Mouse (Mus musculus) intestine, postnatal 0 days (tissue): Measurements from ENCODE around the gene Gsta2. TPM values are rescaled to one million over a fixed set of nuclear protein-coding genes. Genes with fewer than 3 reads are reported as not detected.
"Not testable (repeated sequence)": the region's sequence is repeated elsewhere in the genome, so short reads cannot be mapped to it uniquely, and the experiment has no call there.

ENCODE experiments used
- ATAC-seq: fragments of 200-750 bp; cut with Nextera tagmentation; 2 replicates; pipeline ENCODE4 v1.8.0; 2017; ENCODE audit warnings: mild to moderate bottlenecking, moderate TSS enrichment, moderate library complexity
- H3K27ac ChIP-seq: fragments of 300-500 bp; sonication (generic); 2 replicates; pipeline ENCODE4 v1.5.1; 2014; ENCODE audit warnings: mild to moderate bottlenecking, low read depth, low read length, moderate library complexity
- H3K27me3 ChIP-seq: fragments of 300-500 bp; sonication (generic); replicated peaks from 2 replicates; pipeline ENCODE4 v1.6.1; 2014; ENCODE audit warnings: low read length, mixed read lengths; ENCODE audit not compliant: control insufficient read depth, insufficient read depth
- H3K36me3 ChIP-seq: fragments of 300-500 bp; sonication (generic); 2 replicates; pipeline ENCODE4 v1.6.1; 2014; ENCODE audit warnings: mild to moderate bottlenecking, moderate library complexity; ENCODE audit not compliant: control insufficient read depth, insufficient read depth
- H3K4me1 ChIP-seq: fragments of 300-500 bp; sonication (generic); replicated peaks from 2 replicates; pipeline ENCODE4 v1.6.1; 2014; ENCODE audit warnings: antibody characterized with exemption, low read length, mixed read lengths; ENCODE audit not compliant: control insufficient read depth, insufficient read depth
- H3K4me2 ChIP-seq: fragments of 300-500 bp; sonication (generic); replicated peaks from 2 replicates; pipeline ENCODE4 v1.6.1; 2014; ENCODE audit warnings: low read depth, mild to moderate bottlenecking, moderate library complexity
- H3K4me3 ChIP-seq: fragments of 300-500 bp; sonication (generic); 2 replicates; pipeline ENCODE4 v1.5.1; 2014; ENCODE audit warnings: low read depth, low read length
- H3K9ac ChIP-seq: fragments of 300-500 bp; sonication (generic); 2 replicates; pipeline ENCODE4 v1.6.1; 2014; ENCODE audit warnings: mild to moderate bottlenecking, low read depth, low read length
- H3K9me3 ChIP-seq: fragments of 300-500 bp; sonication (generic); 2 replicates; pipeline ENCODE4 v1.6.1; 2016; ENCODE audit warnings: mixed run types; ENCODE audit not compliant: control insufficient read depth
- CTCF ChIP-seq: sonication (generic); IDR thresholded peaks from 2 replicates; pipeline ENCODE4 v1.5.1; 2016; ENCODE audit warnings: low read depth, mild to moderate bottlenecking, control low read depth, antibody characterized with exemption, moderate library complexity
- whole genome bisulfite sequencing: fragments of 180-500 bp; shearing (Covaris S2); extraction: QIAGEN DNeasy Blood & Tissue Kit; methylation state at CpG from one replicate; pipeline ENCODE4 v1.1.7; 2014; 5-methylcytosine and 5-hydroxymethylcytosine counted together
- polyA plus RNA-seq: library from polyadenylated mRNA; unstranded; fragments of >200 nt; fragmentation: Nextera tagmentation; extraction: Ambion mirVana; gene quantifications from 2 replicates; pipeline ENCODE4 v1.2.1, GENCODE M21; 2015

Gene Gsta2
- polyA plus RNA-seq, 1 experiment from 2014 or later: 94.5 TPM

GRCm38 (mm10) chr9:78319499-78319898, 36.1 kb downstream of the Gsta2 start:
- TF ChIP-seq CTCF: peak; percentile 80
- H3K4me2 ChIP-seq: no peak overlapping the region
- H3K9ac ChIP-seq: no peak overlapping the region
- no peaks in the 10 kb centered on the region for H3K36me3 ChIP-seq
- WGBS: 33% methylated on average over 1 of the region's 1 CpGs
- no peaks in the 10 kb centered on the region for H3K9me3 ChIP-seq
- H3K27ac ChIP-seq: no peak overlapping the region
- H3K27me3 ChIP-seq: no peaks in the 10 kb centered on the region
- H3K4me3 ChIP-seq: no peak overlapping the region
- ATAC-seq: no peak
- no peaks in the 10 kb centered on the region for H3K4me1 ChIP-seq

DNA sequence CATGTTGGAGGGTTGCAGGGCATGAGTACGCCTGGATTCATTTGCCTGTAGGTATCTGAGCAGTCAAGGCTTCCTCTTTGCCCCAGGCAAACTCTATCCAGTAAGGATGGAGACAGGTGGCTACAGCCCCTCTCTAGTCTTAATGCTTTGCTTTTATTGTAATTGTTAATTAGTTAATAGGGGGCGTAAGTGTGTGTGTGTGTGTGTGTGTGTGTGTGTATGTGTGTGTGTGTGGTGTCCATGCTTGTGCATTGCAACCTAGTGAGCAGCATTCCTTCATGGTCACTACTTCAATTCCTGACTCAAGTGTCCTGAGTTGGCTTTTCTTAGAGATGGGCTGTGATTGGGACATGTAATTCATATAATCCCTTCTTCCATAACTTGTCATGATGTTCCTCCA, 40.9 kb downstream of the Gsta2 start, which contains the start of gene Omt2a:
Gene Omt2a, minus strand, starts transcription at position 101 of the 400 bp plus-strand sequence.
- Histone ChIP-seq H3K4me1 (no peaks in the 10 kb centered on the region), H3K27ac (no peak within 1 kb of the TSS), H3K4me2 (no peak within 1 kb of the TSS), H3K9ac (no peak within 1 kb of the TSS), H3K9me3 (no peaks in the 10 kb centered on the region), H3K27me3 (no peaks in the 10 kb centered on the region), H3K4me3 (no peak within 1 kb of the TSS), H3K36me3 (no peaks in the 10 kb centered on the region)
- no peak for TF ChIP-seq CTCF
- ATAC-seq: no peak
- WGBS: 83% methylated on average over 2 of the region's 2 CpGs

DNA sequence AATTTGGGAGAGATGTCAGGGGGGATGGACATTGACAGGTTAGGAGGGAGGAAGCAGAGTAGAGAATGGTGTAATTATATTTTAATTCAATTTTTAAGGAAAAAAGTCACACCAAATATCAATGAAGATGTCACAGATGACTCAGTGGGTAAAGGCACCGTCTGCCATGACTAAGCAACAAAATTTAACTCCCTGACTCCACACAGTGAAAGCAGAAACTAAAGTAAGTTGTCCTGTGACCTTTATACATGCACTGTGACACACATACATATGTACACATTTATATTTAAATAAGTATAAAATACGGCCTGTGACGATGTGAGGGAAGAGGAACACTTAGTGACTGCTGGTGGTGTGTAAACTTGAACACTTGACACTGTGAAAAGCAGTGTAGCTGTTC, 47.5 kb downstream of the Gsta2 start:
- H3K27me3 ChIP-seq, H3K4me2 ChIP-seq, ATAC-seq, H3K27ac ChIP-seq, H3K4me1 ChIP-seq, H3K4me3 ChIP-seq, H3K9ac ChIP-seq, H3K36me3 ChIP-seq, H3K9me3 ChIP-seq: not testable (repeated sequence)
- 60% methylated on average over 3 of the region's 3 CpGs for WGBS

DNA sequence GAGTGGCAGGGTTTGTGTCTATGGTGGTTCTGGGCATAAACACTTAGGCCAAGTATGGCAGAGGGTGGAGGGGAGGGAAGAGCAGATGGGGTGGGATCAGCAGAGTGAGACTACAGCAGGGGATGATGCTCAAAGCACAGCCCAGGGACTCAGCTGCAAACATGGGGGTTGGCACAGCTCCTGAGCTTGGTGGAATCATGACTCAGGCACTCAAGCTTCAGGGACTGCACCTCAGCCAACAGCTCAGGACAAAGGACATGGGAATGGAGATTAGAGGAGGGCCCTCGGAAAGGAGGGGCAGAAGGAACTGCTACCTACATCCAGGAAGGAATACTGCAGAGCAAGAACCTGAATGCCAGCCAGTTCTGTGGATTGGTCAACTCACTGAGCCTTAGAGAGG, 56.4 kb downstream of the Gsta2 start:
- not testable (repeated sequence) for H3K36me3 ChIP-seq, H3K27ac ChIP-seq, H3K9ac ChIP-seq, H3K4me3 ChIP-seq, H3K4me1 ChIP-seq, H3K4me2 ChIP-seq, H3K9me3 ChIP-seq, H3K27me3 ChIP-seq
- ATAC-seq: peak; percentile 74
- 20% methylated on average over 1 of the region's 1 CpGs for WGBS

GRCm38 (mm10) chr9:78298232-78298631, 57.4 kb downstream of the Gsta2 start:
- H3K4me2 ChIP-seq: no peak overlapping the region
- no peak overlapping the region for H3K27ac ChIP-seq
- no peaks in the 10 kb centered on the region for H3K36me3 ChIP-seq
- ATAC-seq: no peak
- TF ChIP-seq CTCF: no peak
- H3K4me3 ChIP-seq: no peak overlapping the region
- no peaks in the 10 kb centered on the region for H3K27me3 ChIP-seq
- H3K4me1 ChIP-seq: no peaks in the 10 kb centered on the region
- H3K9ac ChIP-seq: no peak overlapping the region
- no peaks in the 10 kb centered on the region for H3K9me3 ChIP-seq
- 70% methylated on average over 1 of the region's 1 CpGs for whole genome bisulfite sequencing

DNA sequence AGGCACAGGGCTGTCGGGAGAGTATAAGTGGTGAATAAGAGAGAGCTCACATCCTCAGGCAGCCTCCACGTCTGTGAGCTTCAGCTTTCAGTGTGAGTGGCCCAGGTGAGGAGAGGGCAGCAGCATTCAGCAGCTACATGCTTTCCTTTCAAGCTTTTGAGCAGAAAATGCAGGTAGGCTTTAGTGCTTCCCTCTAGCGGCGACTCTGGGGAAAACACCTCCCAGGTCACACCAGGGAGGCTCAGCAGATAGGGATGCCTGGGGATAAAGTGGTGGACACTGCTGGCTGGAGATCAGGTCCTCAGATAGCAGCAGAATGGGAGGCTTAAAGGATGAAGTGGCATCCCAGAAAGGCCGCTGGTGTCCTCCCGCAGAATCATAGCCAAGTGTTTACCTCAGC, 59.5 kb downstream of the Gsta2 start:
- H3K36me3 ChIP-seq, H3K9ac ChIP-seq, H3K9me3 ChIP-seq, H3K4me1 ChIP-seq, H3K4me2 ChIP-seq, H3K4me3 ChIP-seq, H3K27ac ChIP-seq, H3K27me3 ChIP-seq: not testable (repeated sequence)
- TF ChIP-seq CTCF: peak; percentile 81
- peak; percentile 18; the same call in 1 of the 2 replicates for ATAC-seq
- 8% methylated on average over 6 of the region's 6 CpGs for WGBS

GRCm38 (mm10) chr9:78294781-78295180, 60.8 kb downstream of the Gsta2 start:
- H3K4me3 ChIP-seq, H3K27me3 ChIP-seq, ATAC-seq: not testable (repeated sequence)

DNA sequence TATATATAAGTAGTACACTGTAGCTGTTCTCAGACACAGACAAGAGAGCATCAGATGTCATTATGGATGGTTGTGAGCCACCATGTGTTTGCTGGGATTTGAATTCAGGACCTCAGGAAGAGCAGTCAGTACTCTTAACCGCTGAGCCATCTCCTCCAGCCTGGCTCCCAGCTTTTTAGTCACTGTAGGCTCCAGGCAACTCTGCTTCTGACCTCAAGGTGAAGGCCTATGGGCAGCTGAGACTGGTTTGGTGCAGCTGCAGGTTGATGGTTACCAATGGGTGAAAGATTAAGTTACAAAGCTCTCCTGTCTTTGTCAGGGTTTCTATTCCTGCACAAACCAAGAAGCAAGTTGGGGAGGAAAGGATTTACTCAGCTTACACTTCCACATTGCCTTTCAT, 61.9 kb downstream of the Gsta2 start:
- H3K36me3 ChIP-seq, H3K4me3 ChIP-seq, ATAC-seq, H3K27me3 ChIP-seq, H3K4me1 ChIP-seq, H3K9ac ChIP-seq, H3K9me3 ChIP-seq, H3K4me2 ChIP-seq, H3K27ac ChIP-seq: not testable (repeated sequence)
- WGBS: 50% methylated on average over 1 of the region's 1 CpGs

More at GRCm38 (mm10) chr9:78294781-78295180, 60.8 kb downstream of the Gsta2 start:
- not testable (repeated sequence) for H3K4me1 ChIP-seq, H3K9me3 ChIP-seq, H3K27ac ChIP-seq, H3K36me3 ChIP-seq, H3K4me2 ChIP-seq, H3K9ac ChIP-seq
- whole genome bisulfite sequencing: 73% methylated on average over 4 of the region's 7 CpGs

- H3K4me2 ChIP-seq, H3K27ac ChIP-seq, H3K4me1 ChIP-seq, ATAC-seq, H3K4me3 ChIP-seq, H3K36me3 ChIP-seq, H3K27me3 ChIP-seq, H3K9me3 ChIP-seq, H3K9ac ChIP-seq: not testable (repeated sequence)
- 83% methylated on average over 8 of the region's 8 CpGs for WGBS
These were observed 63.1 kb downstream of the Gsta2 start for GRCm38 (mm10) chr9:78292462-78292861.

DNA sequence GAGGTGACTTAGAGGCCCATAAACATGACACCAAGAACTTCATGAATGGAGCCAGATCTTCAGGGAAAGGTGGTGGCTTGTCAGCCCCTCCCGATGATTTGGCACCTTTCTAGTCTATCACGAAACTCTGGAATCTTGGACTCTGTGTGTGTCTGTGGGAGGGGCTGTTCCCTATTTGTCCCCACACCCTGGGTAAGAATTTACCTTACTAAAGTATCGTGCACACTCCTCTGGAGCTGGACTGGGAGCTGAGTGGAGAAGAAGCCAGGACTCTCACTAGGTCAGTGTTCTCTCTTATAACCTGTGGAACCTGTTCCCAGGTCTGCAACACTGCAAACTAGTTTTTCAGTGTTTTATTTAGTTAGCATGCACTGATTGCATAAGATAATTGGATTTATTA, 65.9 kb downstream of the Gsta2 start, which contains the start of gene Gm10639:
Gene Gm10639, plus strand, starts transcription at position 201 of the 400 bp plus-strand sequence.
- not testable (repeated sequence) for H3K4me1 ChIP-seq, H3K36me3 ChIP-seq, H3K27me3 ChIP-seq, H3K9me3 ChIP-seq, H3K27ac ChIP-seq, H3K9ac ChIP-seq, H3K4me3 ChIP-seq, H3K4me2 ChIP-seq
- 26% methylated on average over 3 of the region's 3 CpGs for WGBS
- peak; percentile 94 for ATAC-seq
